Comparison of ENCODE assay signal across 19 mouse cellular contexts in the genomic region with DNA sequence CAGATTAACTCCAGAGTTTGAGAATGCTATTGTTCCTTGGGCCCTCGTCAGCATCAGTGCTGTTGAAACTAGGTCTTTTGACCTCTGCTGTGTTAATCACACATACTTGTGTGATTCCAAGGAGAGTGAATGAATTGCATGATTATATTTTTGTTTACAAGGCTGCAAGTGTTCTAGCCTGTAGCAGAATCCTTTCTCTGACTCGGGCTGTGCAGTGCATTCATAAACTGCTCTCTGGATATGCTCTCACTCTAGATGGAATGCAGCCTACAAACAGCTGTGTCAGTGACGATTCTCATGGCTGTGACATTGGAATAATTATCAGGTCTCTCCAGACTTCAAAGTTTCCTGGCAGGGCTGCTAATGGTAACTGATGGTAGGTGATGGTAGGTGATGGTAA.
DNase-seq lines count a peak whose midpoint lies in the region; ATAC-seq lines count a peak whose summit lies in the region.
"Had no signal": no experiment of that assay in that cellular context is flagged by ENCODE, and none has a peak within 500 bp of the region (broad histone marks: within the 10 kb centered on the region; RNA-seq: fewer than 3 reads in every experiment).

No protein-coding gene starts in this region.

- no peaks in the 10 kb centered on the region for H3K36me3 ChIP-seq in forebrain, embryonic 13.5 days (ENCODE audit: poor library complexity, severe bottlenecking)
- H3K36me3 ChIP-seq in midbrain, embryonic 15.5 days (replicated peaks), result no peaks in the 10 kb centered on the region
- H3K36me3 ChIP-seq: heart, embryonic 15.5 days; neural tube, embryonic 15.5 days had no signal

- peaks cover 9% of the 10 kb centered on the region for H3K4me1 ChIP-seq in forebrain, embryonic 13.5 days
- H3K4me1 ChIP-seq in midbrain, embryonic 15.5 days, result 0 out of 2 replicates have a peak, but pooled peaks cover 3% of the 10 kb centered on the region
- H3K4me1 ChIP-seq: neural tube, embryonic 15.5 days had no signal

- H3K4me2 ChIP-seq in forebrain, embryonic 13.5 days, result no peak overlapping the region
- H3K4me2 ChIP-seq in midbrain, embryonic 15.5 days, result no peak overlapping the region
- H3K4me2 ChIP-seq: heart, embryonic 15.5 days; neural tube, embryonic 15.5 days had no signal

- peak; percentile 51 for DNase-seq in heart, adult 11 months
- no peak for DNase-seq in heart, adult 9 months (ENCODE audit: low spot score in 2 of 2)
- peak; percentile 62 for DNase-seq in Muller cell, postnatal 12 days (ENCODE audit: inconsistent ontology term)
- DNase-seq in neural tube, embryonic 10.5 days (ENCODE audit: extremely low spot score, low spot score), result no peak
- DNase-seq in cerebellum, postnatal 36 days, result no peak
- DNase-seq: B cell, adult 2 months; cerebellum, postnatal 10 days; heart, adult 18-20 months; kidney, adult 9 months; kidney, postnatal 25 days; lung, adult 18-20 months; lung, postnatal 36 days; thymus, adult 2 months had no signal

- 7% methylated on average over 3 of the region's 3 CpGs for WGBS in forebrain, embryonic 13.5 days
- WGBS in midbrain, embryonic 15.5 days, result 23% methylated on average over 3 of the region's 3 CpGs

- peak overlapping the region; percentile 4; the same call in 1 of the 2 replicates for H3K27ac ChIP-seq in forebrain, embryonic 13.5 days
- 0 out of 2 replicates have a peak overlapping the region, but pooled peaks have one; percentile 2 for H3K27ac ChIP-seq in midbrain, embryonic 15.5 days
- H3K27ac ChIP-seq: heart, embryonic 15.5 days; neural tube, embryonic 15.5 days had no signal

- H3K27me3 ChIP-seq in forebrain, embryonic 13.5 days, result no peaks in the 10 kb centered on the region
- H3K27me3 ChIP-seq in midbrain, embryonic 15.5 days (replicated peaks), result no peaks in the 10 kb centered on the region
- H3K27me3 ChIP-seq: heart, embryonic 15.5 days; neural tube, embryonic 15.5 days had no signal

- H3K4me3 ChIP-seq in forebrain, embryonic 13.5 days, result no peak overlapping the region
- H3K4me3 ChIP-seq in midbrain, embryonic 15.5 days, result no peak overlapping the region
- H3K4me3 ChIP-seq: heart, embryonic 15.5 days; myocyte; neural tube, embryonic 15.5 days had no signal

- H3K9ac ChIP-seq in forebrain, embryonic 13.5 days, result no peak overlapping the region
- no peak overlapping the region for H3K9ac ChIP-seq in midbrain, embryonic 15.5 days
- H3K9ac ChIP-seq: heart, embryonic 15.5 days; neural tube, embryonic 15.5 days had no signal

- H3K9me3 ChIP-seq in forebrain, embryonic 13.5 days (replicated peaks), result no peaks in the 10 kb centered on the region
- no peaks in the 10 kb centered on the region for H3K9me3 ChIP-seq in midbrain, embryonic 15.5 days
- H3K9me3 ChIP-seq: heart, embryonic 15.5 days; neural tube, embryonic 15.5 days had no signal

- peak; percentile 80 for ATAC-seq in forebrain, embryonic 13.5 days
- ATAC-seq in midbrain, embryonic 15.5 days (replicated peaks), result 0 out of 2 replicates have a peak, but pooled peaks have one; percentile 50
- ATAC-seq: inflammation-experienced regulatory T-cells, adult 6 months had no signal

Comparison
In these comparisons a context has a peak if more than half of its experiments do, and no peak if none do; other contexts are left out.
1. DNase-seq: peak in heart, adult 11 months (single experiment) and Muller cell, postnatal 12 days (single experiment); none in heart, adult 9 months (0 of 2), neural tube, embryonic 10.5 days (single experiment) and cerebellum, postnatal 36 days (0 of 2).